Mouse (Mus musculus): ENCODE data around the gene Cnga3.

DNA sequence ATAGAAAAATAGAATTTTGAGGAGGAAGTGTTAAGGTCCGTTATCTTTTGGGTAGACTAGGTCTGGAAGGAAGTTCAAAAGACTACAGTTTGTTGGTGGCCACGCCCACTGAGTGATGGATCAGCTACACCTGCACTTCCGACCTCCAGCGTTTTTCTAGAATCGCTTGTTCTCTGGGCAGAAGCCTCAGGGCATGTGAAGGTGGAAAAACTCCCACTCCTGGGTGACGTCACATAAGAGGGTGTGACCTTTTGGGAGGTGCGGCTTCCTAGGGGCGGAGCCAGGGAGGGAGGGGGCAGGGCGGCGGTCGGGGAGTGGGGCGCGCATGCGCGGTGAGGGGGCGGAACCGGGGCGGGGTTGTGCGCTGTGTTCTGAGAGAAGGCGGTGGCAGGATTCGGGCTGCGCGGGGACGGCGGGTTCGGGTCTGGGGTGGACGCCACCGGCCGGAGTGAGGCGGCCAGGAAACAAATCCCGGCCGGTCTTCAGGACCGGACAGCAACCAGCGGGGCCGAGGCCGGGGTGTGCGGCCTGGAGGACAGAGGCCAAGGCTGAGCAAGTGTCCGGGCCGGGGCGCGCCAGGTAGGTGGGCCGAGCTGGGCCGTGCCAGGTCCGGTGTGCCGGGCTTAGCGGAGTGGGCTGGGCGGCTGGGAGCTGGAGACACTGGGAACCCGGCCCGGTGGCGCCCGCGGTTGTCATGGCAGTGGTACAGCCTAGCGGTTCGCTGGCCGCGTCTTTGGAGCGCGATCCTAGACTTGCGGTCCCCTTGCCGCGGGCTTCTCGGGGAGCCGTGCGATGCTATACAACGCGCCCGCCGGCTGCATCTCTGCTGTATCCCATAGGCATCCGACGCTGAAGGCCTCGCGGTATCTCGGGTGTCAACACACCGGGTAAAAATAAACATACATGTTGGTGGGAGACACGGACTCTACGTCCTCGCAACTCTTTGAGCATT is 85.6 kb downstream of the Cnga3 start, which contains the start of gene Inpp4a:
- TF ChIP-seq POLR2A (IDR thresholded peaks at IDR 0.05; ENCODE audit: borderline replicate concordance, extremely low read depth, insufficient read depth, insufficient read length, poor library complexity, severe bottlenecking) (peak; percentile 59; the same call in 1 of the 2 replicates), CTCF (IDR thresholded peaks at IDR 0.05; ENCODE audit: borderline replicate concordance, extremely low read depth, insufficient read depth, insufficient read length) (no peak)

All from brain, embryonic 14.5 days (tissue).